Mouse (Mus musculus): ENCODE results near the gene Atp8a1.

The Atp8a1 gene

DNA sequence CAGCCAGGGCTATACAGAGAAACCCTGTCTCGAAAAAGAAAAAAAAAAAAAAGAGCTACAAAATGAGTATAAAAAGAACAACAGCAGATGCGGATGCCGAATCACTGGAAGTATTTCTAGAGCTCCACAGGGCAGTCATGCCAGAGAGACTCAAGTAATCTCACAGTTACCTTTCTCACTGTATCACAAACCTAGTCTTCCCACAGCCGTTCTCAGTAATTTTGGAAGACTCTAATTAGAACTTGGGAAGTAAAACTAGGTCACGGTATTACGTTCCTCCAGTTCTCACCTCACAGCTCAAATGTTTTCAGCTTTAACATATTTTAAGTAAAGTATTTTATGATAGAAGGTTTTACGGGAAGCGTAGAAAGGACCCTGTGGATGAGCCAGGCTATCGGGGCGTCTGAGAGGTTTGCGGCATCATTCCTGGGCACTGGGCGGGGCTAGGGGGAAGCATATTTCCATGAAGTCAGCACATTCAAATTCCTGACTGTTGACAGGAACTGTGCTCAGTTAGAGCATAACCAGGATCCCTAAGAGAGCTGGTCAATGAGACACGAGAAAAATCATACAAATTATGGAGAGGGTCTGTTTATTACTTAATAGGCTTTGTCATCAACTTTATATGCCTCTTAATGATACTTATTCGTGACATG is 152.1 kb downstream of the Atp8a1 start:
- no peak for ATAC-seq (ENCODE audit: insufficient number of reproducible peaks, low FRiP score, low TSS enrichment)

GRCm38 (mm10) chr5:67690336-67690735 is 156.9 kb downstream of the Atp8a1 start:
- ATAC-seq (ENCODE audit: insufficient number of reproducible peaks, low FRiP score, low TSS enrichment): no peak

DNA sequence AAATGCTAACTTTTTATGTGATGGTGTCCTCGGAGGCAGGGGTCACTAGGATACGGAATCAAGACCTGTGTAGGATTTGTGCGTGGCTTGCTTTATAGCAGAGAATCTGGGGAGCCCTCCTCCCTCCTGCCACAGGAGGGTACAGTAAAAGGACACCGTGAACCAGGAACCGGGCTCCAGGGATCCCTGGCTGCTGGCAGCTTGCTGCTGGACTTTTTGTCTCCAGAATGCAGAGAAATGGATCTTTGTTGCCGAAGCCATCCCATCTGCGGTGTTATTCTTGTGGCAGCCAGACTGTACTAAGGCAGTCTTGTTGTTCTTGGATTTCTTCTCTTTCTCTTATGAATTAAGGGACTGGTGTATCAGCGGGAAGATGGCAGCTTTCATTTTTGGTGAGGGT is 159.2 kb downstream of the Atp8a1 start:
- ATAC-seq (ENCODE audit: insufficient number of reproducible peaks, low FRiP score, low TSS enrichment): no peak

DNA sequence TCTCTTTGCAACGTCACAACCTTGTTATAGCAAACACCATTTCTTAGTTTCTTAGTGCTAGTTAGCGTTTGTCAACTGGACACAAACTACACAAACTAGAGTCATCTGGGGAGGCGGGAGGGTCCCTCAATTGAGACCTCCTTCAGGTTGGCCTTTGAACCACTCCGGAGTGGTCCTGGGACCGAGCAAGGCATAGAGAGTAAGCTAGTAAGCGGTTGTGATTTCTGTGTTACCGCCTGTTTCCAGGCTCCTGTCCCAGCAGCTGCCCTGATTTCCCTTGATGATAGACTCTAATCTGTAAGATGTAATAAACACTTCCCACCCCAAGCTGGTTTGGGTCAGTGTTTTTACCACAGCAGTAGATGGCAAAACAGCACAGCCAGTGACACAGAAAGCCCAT is 161.3 kb downstream of the Atp8a1 start:
- no peak for ATAC-seq (ENCODE audit: insufficient number of reproducible peaks, low FRiP score, low TSS enrichment)

DNA sequence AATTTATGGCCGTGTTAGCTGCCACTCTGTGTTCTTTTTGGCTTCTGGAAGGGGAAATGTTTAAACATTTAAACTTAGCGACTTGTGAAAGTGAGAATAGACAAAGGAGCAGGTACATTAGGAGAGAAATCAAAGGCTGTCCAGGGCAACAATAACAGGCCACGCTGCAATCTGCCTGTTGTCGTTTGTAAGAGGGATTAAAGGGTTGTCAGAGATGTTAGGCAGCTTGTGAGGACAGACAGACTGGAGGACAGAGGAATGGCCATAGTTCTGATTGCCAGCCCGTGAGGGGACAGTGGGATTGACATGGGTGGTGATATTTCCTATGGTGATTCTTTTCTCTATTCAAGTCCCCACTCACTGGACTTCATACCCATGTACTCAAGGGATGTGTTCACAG is 161.8 kb downstream of the Atp8a1 start:
- ATAC-seq (ENCODE audit: insufficient number of reproducible peaks, low FRiP score, low TSS enrichment): no peak

DNA sequence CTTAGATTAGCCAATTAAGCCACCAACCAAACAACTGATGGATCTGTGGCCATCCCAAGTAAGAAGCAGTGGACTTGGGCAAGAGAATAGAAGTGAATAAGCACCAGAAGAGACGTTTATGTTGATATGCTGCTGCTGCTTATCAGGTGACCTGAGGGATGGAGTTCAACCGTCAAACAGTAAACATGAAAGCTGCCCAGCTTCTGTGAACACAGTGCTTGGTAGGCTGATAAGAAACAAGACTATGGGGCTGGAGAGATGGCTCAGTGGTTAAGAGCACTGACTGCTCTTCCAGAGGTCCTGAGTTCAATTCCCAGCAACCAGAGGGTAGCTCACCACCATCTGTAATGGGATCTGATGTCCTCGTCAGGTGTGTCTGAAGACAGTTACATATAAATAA is 168.4 kb downstream of the Atp8a1 start:
- ATAC-seq (ENCODE audit: insufficient number of reproducible peaks, low FRiP score, low TSS enrichment): no peak

DNA sequence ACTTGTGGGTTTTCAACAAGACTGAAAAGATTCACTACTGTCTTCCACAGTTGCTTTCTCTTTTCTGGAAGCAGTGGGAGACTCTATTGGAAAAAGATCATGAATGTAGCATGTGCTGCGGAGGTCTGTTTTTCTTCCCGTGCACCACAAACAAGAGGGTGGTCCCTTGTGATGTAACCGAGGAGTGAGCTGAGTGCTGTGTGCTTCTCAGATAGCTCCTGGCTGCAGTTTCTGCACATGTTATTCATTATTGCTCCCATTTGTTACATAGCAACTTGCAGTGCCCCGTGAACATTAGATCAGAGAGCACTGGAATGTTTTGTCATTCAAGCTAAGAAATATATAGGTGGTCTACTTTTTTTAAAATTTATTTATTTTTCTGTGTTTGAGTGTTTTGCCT is 174.2 kb downstream of the Atp8a1 start:
- no peak for ATAC-seq (ENCODE audit: insufficient number of reproducible peaks, low FRiP score, low TSS enrichment)

GRCm38 (mm10) chr5:67670158-67670557 is 177.1 kb downstream of the Atp8a1 start:
- no peak for ATAC-seq (ENCODE audit: insufficient number of reproducible peaks, low FRiP score, low TSS enrichment)

DNA sequence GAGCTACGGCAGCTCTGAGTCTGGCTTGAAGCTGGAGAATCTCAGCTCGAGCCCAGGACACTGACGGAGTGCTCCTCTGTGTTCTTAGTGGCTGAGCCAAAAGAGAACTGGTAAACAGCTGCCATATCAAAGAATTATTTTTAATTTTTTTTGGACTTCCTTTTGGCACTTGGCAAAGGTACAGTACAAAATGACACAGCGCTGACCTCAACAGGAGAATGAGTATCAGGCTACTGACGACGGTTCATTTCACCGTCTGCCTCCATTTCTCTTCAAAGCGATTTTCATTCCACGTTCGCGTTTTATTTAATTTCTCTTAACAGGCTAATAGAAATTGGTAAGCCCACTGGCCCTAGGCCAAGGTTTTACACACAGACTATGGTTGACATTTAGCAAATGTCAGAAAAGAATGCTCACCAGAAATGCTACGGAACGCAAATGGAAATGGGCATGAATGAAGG is 177.8 kb downstream of the Atp8a1 start:
- peak; percentile 74; the same call in 1 of the 2 replicates for ATAC-seq (ENCODE audit: insufficient number of reproducible peaks, low FRiP score, low TSS enrichment)

DNA sequence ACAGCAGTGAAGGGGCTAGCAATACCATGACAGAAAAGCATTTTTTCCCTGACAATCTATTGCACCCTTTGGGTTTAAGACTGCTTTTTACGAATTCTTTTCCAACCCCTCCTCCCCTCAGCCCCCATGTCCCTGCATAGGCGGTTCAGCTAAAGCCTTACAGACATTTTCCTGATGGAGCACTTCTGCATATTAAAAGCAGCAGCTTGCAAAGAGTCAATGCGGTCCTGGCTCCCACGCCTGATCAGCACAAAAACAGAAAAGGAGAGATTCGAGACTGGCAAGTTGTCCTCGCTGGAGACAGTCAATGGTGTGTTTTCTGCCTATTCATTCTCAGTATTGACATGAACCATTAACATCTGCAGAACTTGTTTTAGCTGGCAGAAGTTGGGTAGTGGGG is 184.5 kb downstream of the Atp8a1 start:
- ATAC-seq (ENCODE audit: insufficient number of reproducible peaks, low FRiP score, low TSS enrichment): no peak

DNA sequence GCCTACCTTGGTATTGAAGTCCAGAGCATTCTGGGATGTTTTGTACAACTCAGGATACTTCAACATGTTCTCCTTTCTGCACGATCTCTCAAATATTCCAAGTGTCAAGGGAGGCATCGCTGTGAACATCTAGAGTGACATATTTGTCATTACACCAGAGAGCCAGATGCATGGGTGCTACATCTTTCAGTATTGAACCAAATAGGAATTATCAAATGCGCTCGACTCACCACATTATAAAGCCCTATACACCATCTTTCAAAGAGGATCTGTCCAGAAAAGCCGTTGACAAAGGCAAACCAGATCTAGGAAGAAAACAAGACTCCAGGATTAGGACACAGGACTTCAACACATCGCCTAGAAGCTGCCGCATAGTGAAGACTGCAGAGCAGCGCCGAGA is 187.4 kb downstream of the Atp8a1 start:
- ATAC-seq (ENCODE audit: insufficient number of reproducible peaks, low FRiP score, low TSS enrichment): no peak

DNA sequence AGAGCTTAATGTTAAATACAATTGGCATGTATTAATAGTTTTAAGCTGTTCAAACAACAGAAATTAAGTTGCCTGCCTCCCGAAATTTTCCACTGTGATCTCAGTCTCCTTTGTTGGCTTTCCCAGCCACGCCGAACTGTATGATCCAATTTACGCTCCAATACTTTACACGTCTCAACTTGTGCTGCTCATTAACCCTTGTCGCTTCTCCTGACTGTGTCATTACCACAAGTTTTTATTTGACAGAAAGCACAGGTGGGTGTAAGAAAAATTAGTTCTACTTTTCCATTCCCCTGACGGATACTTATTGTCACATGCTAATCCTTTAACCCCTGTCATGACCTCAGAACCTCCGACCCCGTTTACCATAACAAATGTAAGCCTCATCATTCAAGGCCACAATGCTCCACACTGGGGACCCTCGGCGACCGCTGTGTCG is 190.4 kb downstream of the Atp8a1 start:
- ATAC-seq (ENCODE audit: insufficient number of reproducible peaks, low FRiP score, low TSS enrichment): no peak

DNA sequence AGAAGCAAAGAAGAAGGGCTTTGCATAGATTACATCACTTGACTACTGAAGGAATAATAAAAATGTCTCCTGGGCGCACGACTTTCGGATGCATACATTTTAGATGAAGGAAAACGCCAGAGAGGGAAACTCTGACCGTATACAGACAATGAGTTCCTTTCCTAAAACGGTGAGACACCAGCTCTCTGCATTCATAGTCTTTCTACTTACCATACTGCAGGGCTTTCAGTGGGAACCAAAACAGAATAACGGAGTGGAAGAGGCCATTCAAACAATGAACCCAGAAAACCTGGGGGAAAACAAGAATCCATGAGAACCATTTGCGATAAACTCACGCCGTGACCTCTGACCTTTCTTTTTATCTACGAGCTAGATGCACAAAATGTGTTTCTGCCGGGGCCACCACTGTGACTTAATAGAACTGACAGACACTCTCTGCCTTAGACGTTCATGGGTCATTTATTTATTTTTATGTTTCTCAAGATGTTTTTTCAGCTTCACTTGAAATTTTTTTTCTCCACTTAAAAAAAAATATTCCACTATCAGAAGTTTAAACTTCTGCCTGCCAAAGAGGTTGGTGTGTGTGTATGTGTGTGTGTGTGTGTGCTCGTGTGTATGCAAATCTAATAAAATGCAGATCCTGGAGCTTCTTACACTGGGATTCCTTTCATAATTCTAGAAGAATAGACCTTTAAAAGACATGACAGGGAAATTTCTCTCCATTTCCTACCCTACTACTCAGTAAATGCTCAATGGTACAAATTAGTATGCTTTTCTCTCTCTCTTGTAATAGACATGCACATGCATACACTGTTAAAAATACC is 191.3 kb downstream of the Atp8a1 start:
- ATAC-seq (ENCODE audit: insufficient number of reproducible peaks, low FRiP score, low TSS enrichment): no peak

DNA sequence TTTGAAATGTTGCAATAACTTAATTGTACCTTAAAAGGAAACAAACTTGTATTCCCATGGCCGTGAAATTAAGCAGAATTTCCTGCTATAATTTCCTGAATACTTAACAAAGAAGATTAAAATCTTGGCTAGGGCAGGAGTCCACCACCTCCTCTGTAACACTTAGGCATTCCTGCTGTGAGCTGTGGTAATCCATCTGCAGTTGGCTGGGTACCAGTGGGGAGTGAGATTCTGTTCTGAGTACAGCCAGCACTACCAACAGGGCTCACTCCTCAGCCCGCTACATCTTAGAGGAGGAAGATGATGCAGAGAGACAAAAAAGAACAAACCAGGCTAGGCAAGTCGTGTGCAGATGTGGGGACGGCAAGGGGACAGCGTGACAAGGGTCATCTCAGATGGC is 192.7 kb downstream of the Atp8a1 start:
- ATAC-seq (ENCODE audit: insufficient number of reproducible peaks, low FRiP score, low TSS enrichment): 0 out of 2 replicates have a peak, but pooled peaks have one; percentile 43

DNA sequence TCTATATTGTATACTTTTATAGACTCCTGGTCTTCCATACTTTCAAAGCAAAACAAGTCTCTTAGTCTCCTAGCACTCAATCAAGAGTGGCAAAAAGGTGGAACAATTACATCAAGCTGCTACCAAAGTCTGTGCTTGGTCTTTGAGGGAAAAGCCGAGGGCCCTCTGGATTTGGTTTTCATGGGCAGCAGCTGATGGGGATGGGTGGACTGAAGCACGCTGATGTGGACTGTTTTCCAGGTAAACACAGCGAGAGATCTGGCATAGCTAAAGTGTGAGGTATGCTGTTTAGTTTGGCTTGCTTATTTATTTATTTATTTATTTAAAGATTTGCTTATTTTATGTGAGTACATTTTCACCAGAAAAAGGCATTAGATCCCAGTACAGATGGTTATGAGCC is 193.7 kb downstream of the Atp8a1 start:
- no peak for ATAC-seq (ENCODE audit: insufficient number of reproducible peaks, low FRiP score, low TSS enrichment)

DNA sequence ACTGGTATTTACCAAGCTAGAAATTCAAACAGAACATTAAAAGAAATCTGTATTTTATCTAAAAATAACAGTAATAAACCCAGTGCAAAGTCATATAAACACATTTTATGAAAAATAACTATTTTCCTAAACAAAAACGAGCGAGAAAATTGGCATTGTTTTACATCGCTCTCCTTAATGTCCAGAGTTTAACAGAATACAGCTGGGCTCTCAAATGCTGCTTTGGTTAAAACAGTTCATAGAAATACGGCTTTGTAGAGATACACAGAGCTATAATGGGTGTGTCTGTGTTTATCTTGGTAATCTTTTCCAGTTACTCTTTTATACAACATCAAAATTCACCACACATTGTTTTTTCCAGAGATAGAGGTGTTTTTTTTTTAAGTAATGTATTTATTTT is 194.8 kb downstream of the Atp8a1 start:
- ATAC-seq (ENCODE audit: insufficient number of reproducible peaks, low FRiP score, low TSS enrichment): no peak

GRCm38 (mm10) chr5:67650021-67650420 is 197.2 kb downstream of the Atp8a1 start:
- ATAC-seq (ENCODE audit: insufficient number of reproducible peaks, low FRiP score, low TSS enrichment): no peak

GRCm38 (mm10) chr5:67649156-67649555 is 198.1 kb downstream of the Atp8a1 start:
- ATAC-seq (ENCODE audit: insufficient number of reproducible peaks, low FRiP score, low TSS enrichment): no peak

DNA sequence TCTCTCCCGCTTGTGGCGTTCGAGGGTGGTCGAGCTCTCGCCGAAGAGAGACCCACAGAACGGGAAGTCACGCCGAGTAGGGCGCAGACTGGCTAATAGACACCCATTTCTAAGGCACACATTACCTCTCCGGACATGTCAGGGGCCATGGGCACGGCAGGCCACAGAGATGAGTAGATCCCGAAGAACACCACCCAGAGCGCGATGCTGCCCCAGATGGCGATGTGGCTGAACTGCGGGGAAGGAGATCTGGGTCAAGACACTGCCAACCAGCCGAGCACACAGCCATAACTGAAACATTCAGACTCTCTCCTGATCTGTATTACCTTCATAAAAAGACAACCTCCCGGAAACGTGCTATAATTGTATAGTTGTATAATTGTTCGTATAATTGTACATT is 199.7 kb downstream of the Atp8a1 start:
- ATAC-seq (ENCODE audit: insufficient number of reproducible peaks, low FRiP score, low TSS enrichment): peak; percentile 21; the same call in 1 of the 2 replicates

GRCm38 (mm10) chr5:67646756-67647529 is 200.3 kb downstream of the Atp8a1 start:
- no peak for ATAC-seq (ENCODE audit: insufficient number of reproducible peaks, low FRiP score, low TSS enrichment)

Measured in cerebellum, adult (tissue).